Mouse (Mus musculus): ENCODE data around the gene Gif. TPM values are rescaled to one million over a fixed set of nuclear protein-coding genes. Genes with fewer than 3 reads are reported as not detected.

The Gif gene
- polyA plus RNA-seq, 1 experiment from 2014 or later = not detected

- no peaks in the 10 kb centered on the region for H3K4me1 ChIP-seq (replicated peaks; ENCODE audit: control insufficient read depth, insufficient read depth, low read length)
- no peak overlapping the region for H3K4me3 ChIP-seq (ENCODE audit: low read depth, low read length)
- no peaks in the 10 kb centered on the region for H3K9me3 ChIP-seq (ENCODE audit: control insufficient read depth)
- H3K4me2 ChIP-seq (replicated peaks; ENCODE audit: low read depth) = no peak overlapping the region
- no peak overlapping the region for H3K27ac ChIP-seq (ENCODE audit: low read depth, low read length)
- no peak for ATAC-seq
- no peaks in the 10 kb centered on the region for H3K27me3 ChIP-seq (replicated peaks; ENCODE audit: control insufficient read depth, insufficient read depth, low read length)
- TF ChIP-seq CTCF (IDR thresholded peaks at IDR 0.05; ENCODE audit: low read depth) = no peak
- H3K36me3 ChIP-seq (ENCODE audit: control insufficient read depth, insufficient read depth) = no peaks in the 10 kb centered on the region
- H3K9ac ChIP-seq (ENCODE audit: low read depth, low read length) = no peak overlapping the region
- WGBS = 96% methylated on average over 5 of the region's 5 CpGs
These were observed 20.1 kb upstream of the Gif start for GRCm38 (mm10) chr19:11727304-11727703.

DNA sequence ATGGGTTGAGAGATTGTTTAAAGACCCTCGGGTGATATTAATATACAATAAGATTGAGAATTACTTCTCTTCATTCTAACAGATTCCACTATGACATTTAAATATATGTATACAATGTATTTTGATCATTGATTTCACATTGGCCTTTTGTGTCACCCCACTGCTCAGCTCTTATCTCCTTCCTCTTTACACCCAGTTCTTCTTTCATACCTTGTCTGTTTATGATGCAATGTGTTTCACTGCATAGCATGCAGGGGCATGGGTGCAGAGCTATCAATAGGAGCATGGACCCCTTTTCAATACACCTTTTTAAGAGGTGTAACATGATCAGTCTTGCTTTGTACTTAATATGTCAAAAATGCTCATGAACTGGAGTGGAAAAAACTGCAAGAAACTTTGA, 17.1 kb upstream of the Gif start:
- WGBS = 77% methylated on average over 1 of the region's 1 CpGs
- no peak for TF ChIP-seq CTCF (IDR thresholded peaks at IDR 0.05; ENCODE audit: low read depth)

DNA sequence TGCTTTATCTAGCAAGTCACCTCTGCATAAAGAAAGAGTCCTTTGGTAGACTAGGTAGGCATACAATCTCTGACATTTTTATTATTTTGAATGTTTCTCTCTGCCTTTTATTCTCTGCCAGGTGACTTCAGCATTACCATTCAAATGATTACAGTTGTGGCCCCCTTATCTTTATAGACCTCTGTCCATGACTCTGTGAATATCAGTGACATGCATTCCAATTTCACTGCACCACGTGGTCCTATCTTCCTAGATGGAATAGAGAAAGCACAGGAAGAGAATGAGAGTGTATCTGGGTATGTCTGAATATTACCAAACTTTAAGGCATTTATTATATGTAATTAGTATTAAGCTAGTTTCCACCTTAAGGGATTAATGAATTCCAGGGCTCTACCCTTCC, 10.9 kb upstream of the Gif start:
- Histone ChIP-seq H3K27ac (ENCODE audit: low read depth, low read length) (no peak overlapping the region), H3K9me3 (ENCODE audit: control insufficient read depth) (no peaks in the 10 kb centered on the region), H3K4me1 (replicated peaks; ENCODE audit: control insufficient read depth, insufficient read depth, low read length) (no peaks in the 10 kb centered on the region), H3K4me3 (ENCODE audit: low read depth, low read length) (no peak overlapping the region), H3K36me3 (ENCODE audit: control insufficient read depth, insufficient read depth) (no peaks in the 10 kb centered on the region), H3K4me2 (replicated peaks; ENCODE audit: low read depth) (no peak overlapping the region), H3K27me3 (replicated peaks; ENCODE audit: control insufficient read depth, insufficient read depth, low read length) (no peaks in the 10 kb centered on the region), H3K9ac (ENCODE audit: low read depth, low read length) (no peak overlapping the region)
- WGBS = 17% methylated on average over 1 of the region's 1 CpGs
- no peak for ATAC-seq
- TF ChIP-seq CTCF (IDR thresholded peaks at IDR 0.05; ENCODE audit: low read depth) = no peak

More for the DNA sequence above, 17.1 kb upstream of the Gif start:
- H3K9me3 ChIP-seq (ENCODE audit: control insufficient read depth) = no peaks in the 10 kb centered on the region
- no peak overlapping the region for H3K4me3 ChIP-seq (ENCODE audit: low read depth, low read length)
- no peak overlapping the region for H3K9ac ChIP-seq (ENCODE audit: low read depth, low read length)
- no peaks in the 10 kb centered on the region for H3K4me1 ChIP-seq (replicated peaks; ENCODE audit: control insufficient read depth, insufficient read depth, low read length)
- no peak overlapping the region for H3K27ac ChIP-seq (ENCODE audit: low read depth, low read length)
- no peak for ATAC-seq
- no peak overlapping the region for H3K4me2 ChIP-seq (replicated peaks; ENCODE audit: low read depth)
- H3K36me3 ChIP-seq (ENCODE audit: control insufficient read depth, insufficient read depth) = no peaks in the 10 kb centered on the region
- H3K27me3 ChIP-seq (replicated peaks; ENCODE audit: control insufficient read depth, insufficient read depth, low read length) = no peaks in the 10 kb centered on the region

DNA sequence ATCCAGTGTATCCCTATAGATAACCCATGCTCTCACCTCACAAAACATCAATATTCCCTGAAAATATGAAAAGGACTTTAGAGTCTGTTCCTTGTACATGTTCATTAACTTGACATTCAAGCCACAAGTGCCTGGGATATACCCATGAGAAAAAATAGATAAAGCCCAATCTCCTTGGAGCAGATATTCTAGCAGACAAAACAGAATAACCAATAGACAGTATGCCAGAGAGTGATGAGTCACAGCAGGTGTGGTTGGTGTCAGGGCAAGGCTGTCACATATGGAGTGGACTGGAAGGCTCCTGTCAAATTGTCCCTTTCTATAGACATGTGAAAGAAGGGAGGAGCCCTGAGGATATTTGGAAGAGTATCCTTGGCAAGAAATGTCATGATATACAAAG, 1.7 kb upstream of the Gif start:
- no peaks in the 10 kb centered on the region for H3K36me3 ChIP-seq (ENCODE audit: control insufficient read depth, insufficient read depth)
- H3K27ac ChIP-seq (ENCODE audit: low read depth, low read length) = no peak overlapping the region
- no peaks in the 10 kb centered on the region for H3K4me1 ChIP-seq (replicated peaks; ENCODE audit: control insufficient read depth, insufficient read depth, low read length)
- no peaks in the 10 kb centered on the region for H3K9me3 ChIP-seq (ENCODE audit: control insufficient read depth)
- H3K9ac ChIP-seq (ENCODE audit: low read depth, low read length) = no peak overlapping the region
- H3K4me2 ChIP-seq (replicated peaks; ENCODE audit: low read depth) = no peak overlapping the region
- no peak for TF ChIP-seq CTCF (IDR thresholded peaks at IDR 0.05; ENCODE audit: low read depth)
- no peaks in the 10 kb centered on the region for H3K27me3 ChIP-seq (replicated peaks; ENCODE audit: control insufficient read depth, insufficient read depth, low read length)
- H3K4me3 ChIP-seq (ENCODE audit: low read depth, low read length) = no peak overlapping the region
- ATAC-seq = no peak

DNA sequence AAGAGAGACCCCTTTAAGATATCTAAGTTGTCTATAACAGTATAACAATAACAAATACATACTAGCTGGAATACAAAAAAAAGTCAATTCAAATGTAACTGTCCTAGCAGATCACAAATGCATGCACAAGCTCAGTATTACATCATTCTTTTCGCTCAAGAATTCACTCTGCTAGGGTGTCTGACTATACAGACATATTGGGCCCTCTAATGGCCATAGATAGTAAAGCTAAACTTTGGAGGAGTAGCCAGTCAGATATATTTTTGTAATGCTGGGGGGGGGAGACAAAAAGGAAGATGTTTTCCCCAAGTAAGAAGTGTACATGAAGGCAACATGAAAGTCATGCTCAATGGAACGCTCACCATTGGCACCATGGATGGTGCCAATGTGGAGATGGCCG, 17.7 kb downstream of the Gif start:
- peak; percentile 25; the same call in 1 of the 2 replicates for TF ChIP-seq CTCF (IDR thresholded peaks at IDR 0.05; ENCODE audit: low read depth)
- no peak overlapping the region for H3K9ac ChIP-seq (ENCODE audit: low read depth, low read length)
- no peaks in the 10 kb centered on the region for H3K4me1 ChIP-seq (replicated peaks; ENCODE audit: control insufficient read depth, insufficient read depth, low read length)
- WGBS = 81% methylated on average over 3 of the region's 3 CpGs
- no peak overlapping the region for H3K4me3 ChIP-seq (ENCODE audit: low read depth, low read length)
- no peaks in the 10 kb centered on the region for H3K27me3 ChIP-seq (replicated peaks; ENCODE audit: control insufficient read depth, insufficient read depth, low read length)
- no peak overlapping the region for H3K27ac ChIP-seq (ENCODE audit: low read depth, low read length)
- H3K36me3 ChIP-seq (ENCODE audit: control insufficient read depth, insufficient read depth) = no peaks in the 10 kb centered on the region
- H3K4me2 ChIP-seq (replicated peaks; ENCODE audit: low read depth) = no peak overlapping the region
- no peak for ATAC-seq
- no peaks in the 10 kb centered on the region for H3K9me3 ChIP-seq (ENCODE audit: control insufficient read depth)

DNA sequence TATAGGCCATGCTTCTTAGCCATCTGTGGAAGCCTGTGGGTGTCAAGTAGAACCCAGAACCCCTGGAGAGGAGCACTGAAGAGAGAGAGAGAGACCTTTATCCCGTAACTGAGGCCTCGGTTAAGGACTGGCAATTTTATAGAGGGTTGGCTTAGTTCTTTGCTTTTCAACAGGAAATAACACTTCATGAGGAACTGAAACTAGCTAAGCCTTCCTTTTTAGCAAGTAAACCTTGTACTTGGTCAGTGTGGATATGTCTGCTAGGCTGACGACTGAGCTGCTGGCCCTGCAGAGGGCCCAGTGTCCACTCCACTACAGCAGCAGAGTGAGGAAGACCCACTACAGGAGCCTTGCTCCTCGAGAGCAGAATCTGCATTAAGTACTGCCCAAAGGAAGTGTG, 19.1 kb downstream of the Gif start:
- Histone ChIP-seq H3K4me1 (replicated peaks; ENCODE audit: control insufficient read depth, insufficient read depth, low read length) (no peaks in the 10 kb centered on the region), H3K27me3 (replicated peaks; ENCODE audit: control insufficient read depth, insufficient read depth, low read length) (no peaks in the 10 kb centered on the region), H3K9ac (ENCODE audit: low read depth, low read length) (no peak overlapping the region), H3K36me3 (ENCODE audit: control insufficient read depth, insufficient read depth) (no peaks in the 10 kb centered on the region), H3K4me3 (ENCODE audit: low read depth, low read length) (no peak overlapping the region), H3K9me3 (ENCODE audit: control insufficient read depth) (no peaks in the 10 kb centered on the region), H3K4me2 (replicated peaks; ENCODE audit: low read depth) (no peak overlapping the region), H3K27ac (ENCODE audit: low read depth, low read length) (no peak overlapping the region)
- no peak for TF ChIP-seq CTCF (IDR thresholded peaks at IDR 0.05; ENCODE audit: low read depth)
- no peak for ATAC-seq
- WGBS = 45% methylated on average over 4 of the region's 4 CpGs

DNA sequence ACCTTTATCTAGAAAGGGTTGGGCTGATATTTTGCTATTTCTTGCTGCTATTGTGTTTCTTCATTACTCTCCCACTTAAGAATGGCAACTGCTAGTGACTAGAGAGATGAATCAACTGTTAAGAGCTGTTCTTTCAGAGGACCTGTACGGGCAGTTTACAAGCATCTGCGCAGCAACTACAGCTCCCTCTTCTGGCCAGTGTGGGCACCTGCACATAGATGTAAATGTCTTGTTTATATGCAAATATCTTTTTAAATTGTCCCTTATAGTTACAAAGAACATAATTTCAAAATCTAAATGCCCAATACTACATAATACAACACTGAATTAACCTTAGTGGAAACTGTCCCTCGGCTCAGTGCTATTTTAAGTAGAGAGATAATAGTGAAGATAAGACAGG, 20.8 kb downstream of the Gif start:
- TF ChIP-seq CTCF (IDR thresholded peaks at IDR 0.05; ENCODE audit: low read depth) = peak; percentile 86
- Histone ChIP-seq H3K27ac (ENCODE audit: low read depth, low read length) (no peak overlapping the region), H3K9me3 (ENCODE audit: control insufficient read depth) (no peaks in the 10 kb centered on the region), H3K27me3 (replicated peaks; ENCODE audit: control insufficient read depth, insufficient read depth, low read length) (no peaks in the 10 kb centered on the region), H3K4me3 (ENCODE audit: low read depth, low read length) (no peak overlapping the region), H3K36me3 (ENCODE audit: control insufficient read depth, insufficient read depth) (no peaks in the 10 kb centered on the region), H3K9ac (ENCODE audit: low read depth, low read length) (no peak overlapping the region), H3K4me1 (replicated peaks; ENCODE audit: control insufficient read depth, insufficient read depth, low read length) (no peaks in the 10 kb centered on the region), H3K4me2 (replicated peaks; ENCODE audit: low read depth) (no peak overlapping the region)
- no peak for ATAC-seq
- 5% methylated on average over 3 of the region's 3 CpGs for WGBS
